Mouse (Mus musculus) T-helper 1 cell (primary cell): ENCODE measurements at regions not wholly inside any gene's neighbourhood (a gene's known extent, or its start where the extent isn't known, plus 50 kb on each side); places are given as distances from the start of the nearest gene placed in this dataset.
"Not testable (repeated sequence)": the region's sequence is repeated elsewhere in the genome, so short reads cannot be mapped to it uniquely, and the experiment has no call there.

ENCODE experiments used
- in situ Hi-C: fragments of 300-600 bp; cut with MboI, MseI; formaldehyde crosslinking; loops from one replicate; pipeline ENCODE4 v1.15.1; 2025; ENCODE audit warnings: high pct_unique_total_duplicates

DNA sequence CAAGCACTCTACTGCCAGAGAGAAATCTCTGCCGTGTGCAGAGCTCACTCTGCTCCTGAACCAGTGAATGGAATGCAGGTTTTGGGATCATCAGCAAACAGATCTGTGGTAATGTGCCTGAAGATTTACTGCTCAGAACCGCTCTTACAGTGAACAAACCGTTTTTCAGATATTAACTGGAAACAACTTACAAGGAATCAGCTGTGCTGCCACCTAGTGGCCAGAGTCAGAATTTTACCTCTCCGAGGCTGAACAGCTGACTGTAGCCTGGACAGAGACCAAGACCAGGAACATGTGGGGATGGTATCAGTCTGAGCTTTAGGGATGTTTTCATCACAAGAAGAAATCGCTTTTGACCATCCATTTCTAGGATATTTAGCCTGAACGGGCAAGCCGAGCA, 65.3 kb downstream of the Gm15023 start:
- in situ Hi-C loops: loop anchor here (5.0 kb wide), 2 partner anchors 370 to 450 kb away; no protein-coding TSS in a partner anchor

DNA sequence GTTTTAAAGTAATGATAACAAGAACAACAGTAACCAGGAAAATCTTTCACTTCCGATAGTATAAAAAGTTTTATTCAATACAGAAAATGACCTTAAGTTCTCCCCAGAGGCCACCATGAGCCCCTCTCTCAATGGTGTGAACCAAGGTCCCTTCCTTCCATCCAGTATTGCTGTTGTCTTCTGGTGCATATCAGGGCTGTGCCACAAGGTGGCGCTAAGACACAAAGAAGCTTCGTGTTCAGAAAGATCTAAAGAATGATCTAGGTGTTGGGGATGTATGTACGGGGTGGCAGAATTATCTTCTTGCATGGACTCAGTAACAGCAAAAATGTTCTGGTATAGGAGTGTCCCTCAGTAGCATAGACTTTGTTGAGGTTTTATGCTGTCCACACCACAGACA, 66.6 kb downstream of the Gm15023 start:
- in situ Hi-C loops: loop anchor here (5.0 kb wide), 2 partner anchors 371 to 451 kb away; no protein-coding TSS in a partner anchor

DNA sequence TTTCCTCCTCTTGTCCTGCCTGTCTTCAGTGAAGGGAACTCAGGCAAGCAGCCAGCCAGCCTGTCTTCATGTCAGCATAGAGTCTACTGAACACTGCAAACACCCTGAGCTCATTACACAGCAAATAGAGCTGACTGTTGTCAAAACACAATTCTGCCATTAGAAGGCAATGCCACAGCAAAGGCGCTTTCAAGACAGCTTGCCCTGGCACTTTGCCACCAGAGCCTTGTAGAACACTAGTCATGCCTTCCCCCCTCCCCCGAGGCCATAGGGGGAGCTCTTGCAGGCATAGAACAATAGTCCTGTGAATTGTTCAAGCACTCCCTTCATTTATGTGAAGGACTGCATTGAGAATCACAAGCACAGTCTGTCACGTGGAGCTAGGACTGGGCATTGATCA, 75.8 kb downstream of the Gm15023 start:
- in situ Hi-C loops: loop anchor here (10.0 kb wide), 1 partner anchor 443 kb away; no protein-coding TSS in a partner anchor

DNA sequence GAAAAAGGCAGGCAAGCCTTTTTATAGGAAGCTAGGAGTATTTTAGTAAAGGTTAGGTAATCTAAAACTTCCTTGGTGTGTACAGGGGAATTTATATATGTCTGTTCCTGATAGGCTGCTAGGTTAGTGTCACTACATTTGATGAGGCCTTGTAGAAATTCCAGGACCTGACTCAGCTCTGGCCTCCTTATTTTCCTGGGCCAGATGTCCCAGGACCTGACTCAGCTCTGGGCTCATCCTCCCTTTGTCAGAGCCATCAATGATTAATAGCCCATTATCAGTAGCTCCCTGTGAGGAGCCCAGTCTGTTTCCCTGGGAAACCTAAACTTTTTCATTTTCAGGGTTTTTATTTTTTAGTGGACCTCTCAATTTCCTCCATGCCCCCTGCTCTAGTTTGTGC, 79.3 kb downstream of the Gm15023 start:
- in situ Hi-C loops: no loop called here

DNA sequence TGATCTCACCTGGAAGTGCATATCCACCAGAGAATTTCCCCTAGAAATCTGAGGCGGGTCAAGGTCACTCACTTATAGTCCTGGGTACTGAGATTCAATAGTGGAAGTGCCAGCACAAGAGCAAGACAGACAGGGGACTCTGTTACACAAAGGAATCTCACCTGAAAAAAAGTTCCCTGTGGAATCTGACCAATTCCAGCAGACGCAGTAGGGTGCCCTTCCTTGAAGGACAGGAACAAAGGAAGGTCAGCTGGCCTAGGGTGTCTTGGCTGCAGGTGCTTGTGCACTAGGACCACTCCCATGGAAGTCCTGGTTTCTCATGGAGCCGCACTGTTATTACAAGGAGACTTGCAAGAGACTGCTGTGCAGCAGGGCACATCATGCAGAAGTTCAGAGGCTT, 81.2 kb downstream of the Gm15023 start:
- in situ Hi-C loops: no loop called here

DNA sequence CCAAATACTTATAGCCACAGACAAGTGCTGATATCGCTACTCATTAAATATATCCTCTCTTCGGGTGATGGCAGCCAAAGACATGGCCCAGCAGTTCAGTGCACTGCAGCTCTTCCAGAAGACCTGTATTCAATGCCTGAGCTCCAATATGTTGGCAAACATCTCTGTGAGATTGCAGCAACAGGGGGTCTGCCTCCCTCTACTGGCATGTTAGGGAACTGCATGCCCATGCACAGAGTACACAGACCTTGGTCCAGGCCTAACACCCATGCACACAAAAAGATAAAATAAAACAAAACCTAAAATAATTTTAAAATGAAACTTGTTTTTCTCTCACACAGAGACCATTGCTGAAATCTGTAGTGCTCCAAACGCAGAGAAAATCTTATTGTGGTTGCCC, 82.1 kb upstream of the Zmat1 start:
- in situ Hi-C loops: not testable (repeated sequence)

DNA sequence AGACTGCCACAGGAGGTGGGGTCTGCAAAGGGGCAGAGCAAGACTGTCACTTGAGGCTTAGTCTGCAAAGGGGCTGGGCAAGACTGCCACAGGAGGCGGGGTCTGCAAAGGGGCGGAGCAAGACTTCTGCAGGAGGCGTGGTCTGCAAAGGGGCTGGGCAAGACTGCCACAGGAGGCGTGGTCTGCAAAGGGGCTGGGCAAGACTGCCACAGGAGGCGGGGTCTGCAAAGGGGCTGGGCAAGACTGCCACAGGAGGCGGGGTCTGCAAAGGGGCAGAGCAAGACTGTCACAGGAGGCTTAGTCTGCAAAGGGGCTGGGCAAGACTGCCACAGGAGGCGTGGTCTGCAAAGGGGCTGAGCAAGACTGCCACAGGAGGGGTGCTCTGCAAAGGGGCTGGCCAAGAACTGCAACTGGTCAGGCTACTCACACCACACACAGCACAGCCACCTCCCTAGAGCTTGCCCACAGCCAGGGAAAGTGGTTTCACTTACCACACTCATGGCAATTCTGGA, 78.1 kb upstream of the Zmat1 start:
- in situ Hi-C loops: not testable (repeated sequence)

DNA sequence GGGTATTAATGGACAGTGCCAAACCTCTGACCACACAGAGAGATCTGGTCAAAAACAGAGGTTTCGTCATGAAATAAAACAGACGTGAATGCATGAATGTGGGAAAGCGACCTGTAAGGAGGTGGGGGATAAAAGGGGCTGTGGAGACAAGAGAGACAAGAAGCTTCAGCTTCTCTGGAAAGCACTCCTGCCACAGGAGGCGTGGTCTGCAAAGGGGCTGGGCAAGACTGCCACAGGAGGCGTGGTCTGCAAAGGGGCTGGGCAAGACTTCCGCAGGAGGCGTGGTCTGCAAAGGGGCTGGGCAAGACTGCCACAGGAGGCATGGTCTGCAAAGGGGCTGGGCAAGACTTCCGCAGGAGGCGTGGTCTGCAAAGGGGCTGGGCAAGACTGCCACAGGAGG, 77.6 kb upstream of the Zmat1 start:
- in situ Hi-C loops: not testable (repeated sequence)

DNA sequence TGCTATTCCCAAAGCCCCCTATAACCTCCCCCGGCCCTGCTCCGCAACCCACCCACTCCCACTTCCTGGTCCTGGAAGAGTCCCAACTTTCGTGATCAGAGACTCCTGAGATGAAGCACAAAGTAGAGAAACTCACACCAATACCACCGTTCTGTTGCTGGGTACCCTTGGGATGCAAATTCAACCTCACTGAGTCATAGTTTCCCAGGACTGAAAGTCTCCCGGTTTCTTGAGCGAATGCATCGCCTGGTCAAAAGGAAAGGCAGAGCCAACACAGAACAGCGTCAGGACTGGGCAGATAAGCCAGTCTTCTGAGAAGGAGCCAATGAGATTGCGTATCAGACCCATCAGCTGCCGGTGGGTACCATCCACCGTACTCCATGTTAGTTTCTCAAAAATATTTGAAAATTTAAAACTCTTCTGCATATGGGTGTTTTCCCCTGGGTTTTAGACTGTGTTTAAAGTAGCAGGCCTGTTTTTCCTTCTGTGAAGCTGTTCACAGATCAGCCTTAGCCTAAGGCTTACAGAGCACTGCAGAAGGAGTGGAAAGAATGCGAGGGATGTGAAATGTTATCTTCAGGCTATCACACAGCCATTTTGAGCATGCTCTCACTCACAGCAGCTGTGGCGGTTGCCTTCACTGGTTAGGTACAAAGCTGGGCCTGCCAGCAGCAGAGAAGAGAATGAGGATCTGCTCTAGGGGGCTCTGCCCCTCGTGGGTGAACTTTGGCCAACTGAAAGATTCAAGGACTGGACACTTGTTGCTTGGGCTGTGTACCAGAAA, 77.0 kb upstream of the Zmat1 start:
- in situ Hi-C loops: not testable (repeated sequence)

DNA sequence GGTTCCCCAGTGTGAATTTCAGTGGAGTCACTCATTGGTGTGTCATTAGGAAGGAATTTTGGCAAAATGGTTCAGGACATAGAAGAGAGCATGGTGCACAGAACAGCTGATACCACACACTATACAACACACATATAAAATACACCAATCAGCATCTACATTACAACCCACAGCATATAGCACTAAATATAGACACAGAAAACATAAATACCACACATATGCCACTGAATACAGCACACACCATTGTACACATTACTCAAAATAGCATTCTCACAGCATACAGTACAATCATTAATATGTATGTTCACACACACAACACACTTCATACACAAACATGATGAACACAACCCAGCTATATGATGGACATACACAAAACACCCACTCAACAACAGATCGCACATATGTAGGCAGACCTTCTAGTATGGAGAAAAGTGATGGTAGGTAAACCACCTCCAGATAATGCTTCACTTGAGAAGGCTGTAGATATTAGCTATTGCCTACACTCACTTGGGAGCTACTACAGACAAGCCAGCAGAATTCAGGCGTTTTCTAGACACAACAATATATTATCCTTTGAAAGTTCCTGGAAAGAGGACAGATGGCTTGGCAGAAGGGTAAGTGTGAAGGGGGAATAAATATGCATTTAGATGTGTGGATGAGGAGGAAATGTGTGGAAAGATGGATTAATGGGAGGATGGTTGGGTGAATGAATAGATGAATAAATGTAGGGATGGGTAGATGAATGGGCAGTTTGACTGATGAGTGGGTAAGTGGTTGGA, 71.6 kb upstream of the Zmat1 start:
- in situ Hi-C loops: no loop called here

DNA sequence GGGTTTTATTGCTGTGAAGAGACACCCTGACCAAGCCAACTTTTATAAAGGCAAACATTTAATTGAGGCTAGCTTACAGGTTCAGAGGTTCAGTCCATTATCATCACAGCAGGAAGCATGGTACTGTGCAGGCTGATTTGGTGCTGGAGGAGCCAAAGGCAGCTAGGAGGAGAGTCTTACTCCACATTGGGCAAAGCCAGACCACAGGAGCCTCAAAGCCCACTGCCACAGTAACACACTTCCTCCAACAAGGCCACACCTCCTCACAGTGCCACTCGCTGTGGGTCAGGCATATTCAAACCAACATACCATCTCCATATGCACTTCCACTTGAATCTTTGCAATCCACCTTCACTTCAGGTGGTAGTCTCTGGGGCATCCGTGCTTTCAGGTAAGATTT, 70.4 kb upstream of the Zmat1 start:
- in situ Hi-C loops: no loop called here

DNA sequence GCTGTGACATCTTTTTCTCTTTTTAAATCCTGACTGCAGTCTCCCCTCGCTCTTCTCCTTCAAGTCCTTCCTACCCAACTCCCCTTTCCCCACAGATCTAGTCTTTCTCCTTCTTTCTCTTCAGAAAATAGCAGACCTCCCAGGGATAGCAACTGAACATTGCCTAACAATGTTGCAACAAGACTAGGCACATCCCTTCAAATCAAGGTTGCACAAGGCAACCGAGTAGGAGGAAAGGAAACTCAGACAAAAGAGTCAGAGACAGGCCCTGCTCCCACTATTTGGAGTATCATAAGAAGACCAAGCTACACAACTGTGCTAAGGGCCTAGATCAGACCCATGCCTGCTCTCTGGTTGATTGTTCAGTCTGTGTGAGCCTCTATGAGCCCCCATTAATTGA, 66.9 kb upstream of the Zmat1 start:
- in situ Hi-C loops: no loop called here

DNA sequence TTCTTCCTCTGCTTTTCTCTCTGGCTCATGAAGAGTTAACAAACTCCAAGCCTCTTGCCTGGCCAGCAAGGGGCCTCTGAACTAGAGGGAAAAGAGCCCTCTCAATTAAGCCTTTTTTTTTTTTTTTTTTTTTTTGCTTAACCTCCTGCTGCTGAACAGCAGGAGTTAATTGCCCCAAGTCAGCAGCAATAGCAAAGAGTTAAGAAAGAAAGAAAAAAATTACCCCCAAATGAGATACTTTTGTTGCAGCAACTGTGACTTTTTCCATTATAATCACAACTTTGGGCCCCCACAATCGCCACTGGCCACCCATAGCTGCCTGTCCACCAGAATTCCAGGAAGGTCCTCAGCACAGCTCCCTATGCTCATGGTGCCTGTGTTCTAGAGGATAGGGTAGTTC, 60.4 kb upstream of the Zmat1 start:
- in situ Hi-C loops: no loop called here

DNA sequence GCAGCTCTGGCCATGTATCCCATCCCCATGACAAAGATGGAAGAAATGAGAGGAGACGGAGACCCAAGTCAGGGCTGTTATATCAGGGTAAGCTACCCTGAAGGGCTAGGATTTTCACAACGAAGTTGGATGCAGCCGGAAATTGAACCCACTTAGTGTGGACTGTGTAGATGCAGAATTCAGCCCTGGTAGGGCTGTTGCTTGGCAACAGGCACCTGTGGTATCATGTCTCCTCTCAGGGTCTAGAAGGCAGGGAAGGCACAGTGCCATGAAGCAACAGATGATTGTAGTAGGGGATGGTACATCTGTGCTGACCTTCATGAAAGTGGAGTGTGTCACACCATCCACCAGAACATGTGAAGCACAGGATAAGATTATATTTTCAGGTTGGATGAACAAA, 51.2 kb upstream of the Zmat1 start:
- in situ Hi-C loops: no loop called here

DNA sequence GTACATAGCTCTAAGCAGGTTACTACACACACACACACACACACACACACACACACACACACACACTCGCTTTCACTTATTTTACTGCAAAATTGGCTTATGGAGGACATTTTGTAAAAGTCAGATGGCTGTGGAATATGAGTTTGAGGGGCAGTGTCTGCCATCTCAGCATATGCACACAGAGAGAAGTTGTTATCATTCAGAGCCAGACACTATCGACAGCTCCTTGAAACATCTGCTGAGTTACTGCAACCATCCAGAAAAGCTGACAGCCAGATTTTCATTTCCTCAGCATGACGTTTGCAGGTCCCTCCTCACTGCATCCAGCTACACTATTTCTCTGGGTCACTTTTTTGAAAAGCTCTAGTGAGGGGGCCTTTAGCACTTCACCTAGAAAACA, 49.9 kb upstream of the Zmat1 start:
- in situ Hi-C loops: no loop called here
